Mouse (Mus musculus) intestine, postnatal 0 days (tissue): Measurements from ENCODE around the gene BC030867. TPM values are rescaled to one million over a fixed set of nuclear protein-coding genes. Genes with fewer than 3 reads are reported as not detected.

Experiments used
- ATAC-seq: fragments of 200-750 bp; cut with Nextera tagmentation; 2 replicates; pipeline ENCODE4 v1.8.0; 2017; ENCODE audit warnings: mild to moderate bottlenecking, moderate TSS enrichment, moderate library complexity
- H3K27ac ChIP-seq: fragments of 300-500 bp; sonication (generic); 2 replicates; pipeline ENCODE4 v1.5.1; 2014; ENCODE audit warnings: mild to moderate bottlenecking, low read depth, low read length, moderate library complexity
- H3K27me3 ChIP-seq: fragments of 300-500 bp; sonication (generic); replicated peaks from 2 replicates; pipeline ENCODE4 v1.6.1; 2014; ENCODE audit warnings: low read length, mixed read lengths; ENCODE audit not compliant: control insufficient read depth, insufficient read depth
- H3K36me3 ChIP-seq: fragments of 300-500 bp; sonication (generic); 2 replicates; pipeline ENCODE4 v1.6.1; 2014; ENCODE audit warnings: mild to moderate bottlenecking, moderate library complexity; ENCODE audit not compliant: control insufficient read depth, insufficient read depth
- H3K4me1 ChIP-seq: fragments of 300-500 bp; sonication (generic); replicated peaks from 2 replicates; pipeline ENCODE4 v1.6.1; 2014; ENCODE audit warnings: antibody characterized with exemption, low read length, mixed read lengths; ENCODE audit not compliant: control insufficient read depth, insufficient read depth
- H3K4me2 ChIP-seq: fragments of 300-500 bp; sonication (generic); replicated peaks from 2 replicates; pipeline ENCODE4 v1.6.1; 2014; ENCODE audit warnings: low read depth, mild to moderate bottlenecking, moderate library complexity
- H3K4me3 ChIP-seq: fragments of 300-500 bp; sonication (generic); 2 replicates; pipeline ENCODE4 v1.5.1; 2014; ENCODE audit warnings: low read depth, low read length
- H3K9ac ChIP-seq: fragments of 300-500 bp; sonication (generic); 2 replicates; pipeline ENCODE4 v1.6.1; 2014; ENCODE audit warnings: mild to moderate bottlenecking, low read depth, low read length
- H3K9me3 ChIP-seq: fragments of 300-500 bp; sonication (generic); 2 replicates; pipeline ENCODE4 v1.6.1; 2016; ENCODE audit warnings: mixed run types; ENCODE audit not compliant: control insufficient read depth
- CTCF ChIP-seq: sonication (generic); IDR thresholded peaks from 2 replicates; pipeline ENCODE4 v1.5.1; 2016; ENCODE audit warnings: low read depth, mild to moderate bottlenecking, control low read depth, antibody characterized with exemption, moderate library complexity
- WGBS: fragments of 180-500 bp; shearing (Covaris S2); extraction: QIAGEN DNeasy Blood & Tissue Kit; methylation state at CpG from one replicate; pipeline ENCODE4 v1.1.7; 2014; 5-methylcytosine and 5-hydroxymethylcytosine counted together
- polyA plus RNA-seq: library from polyadenylated mRNA; unstranded; fragments of >200 nt; fragmentation: Nextera tagmentation; extraction: Ambion mirVana; gene quantifications from 2 replicates; pipeline ENCODE4 v1.2.1, GENCODE M21; 2015

Gene BC030867
- polyA plus RNA-seq, 1 experiment from 2014 or later: 3.4 TPM

GRCm38 (mm10) chr11:102308104-102308503 lies 59.4 kb downstream of the BC030867 start:
- no peak overlapping the region for H3K4me2 ChIP-seq
- no peak for TF ChIP-seq CTCF
- ATAC-seq: no peak
- peaks cover 46% of the 10 kb centered on the region for H3K36me3 ChIP-seq
- no peaks in the 10 kb centered on the region for H3K27me3 ChIP-seq
- no peak overlapping the region for H3K4me3 ChIP-seq
- no peak overlapping the region for H3K9ac ChIP-seq
- 77% methylated on average over 9 of the region's 9 CpGs for WGBS
- H3K9me3 ChIP-seq: no peaks in the 10 kb centered on the region
- no peak overlapping the region for H3K27ac ChIP-seq
- no peaks in the 10 kb centered on the region; the same call in 1 of the 2 replicates for H3K4me1 ChIP-seq

DNA sequence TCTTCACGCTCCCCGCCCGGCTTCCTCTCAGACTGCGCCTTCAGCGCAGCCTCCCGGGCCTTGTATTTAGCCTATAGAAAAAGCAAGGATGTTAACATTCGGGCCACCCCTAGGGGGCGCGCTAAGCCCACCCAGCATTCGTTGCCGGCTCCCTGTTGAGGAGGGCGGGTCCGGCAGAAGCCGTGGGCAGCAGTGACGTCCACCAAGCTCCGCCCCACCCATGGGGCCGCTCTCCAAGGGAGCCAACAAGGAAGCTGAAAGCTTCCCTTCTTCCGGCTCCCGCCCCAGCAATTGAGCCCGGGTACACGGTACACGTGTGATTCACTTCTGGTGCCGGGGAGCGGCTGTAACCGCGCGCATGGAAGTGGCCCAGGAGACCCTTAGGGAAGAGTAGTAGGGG lies 60.3 kb downstream of the BC030867 start:
- Histone ChIP-seq H3K27me3 (no peaks in the 10 kb centered on the region), H3K9ac (0 out of 2 replicates have a peak overlapping the region, but pooled peaks have one; percentile 34), H3K9me3 (no peaks in the 10 kb centered on the region), H3K4me3 (peak overlapping the region; percentile 39), H3K27ac (peak overlapping the region; percentile 62), H3K4me2 (peak overlapping the region; percentile 75), H3K4me1 (no peaks in the 10 kb centered on the region; the same call in 1 of the 2 replicates), H3K36me3 (peaks cover 55% of the 10 kb centered on the region)
- ATAC-seq: peak; percentile 91
- peak; percentile 100 for TF ChIP-seq CTCF
- WGBS: 2% methylated on average over 27 of the region's 27 CpGs

- H3K4me1 ChIP-seq: no peaks in the 10 kb centered on the region; the same call in 1 of the 2 replicates
- no peak for ATAC-seq
- TF ChIP-seq CTCF: peak; percentile 31; the same call in 1 of the 2 replicates
Measured at GRCm38 (mm10) chr11:102309821-102310617, 61.3 kb downstream of the BC030867 start.

GRCm38 (mm10) chr11:102310768-102311695 lies 62.4 kb downstream of the BC030867 start:
- no peak for TF ChIP-seq CTCF
- WGBS: 47% methylated on average over 34 of the region's 38 CpGs
- peak overlapping the region; percentile 75 for H3K4me2 ChIP-seq
- peaks cover 61% of the 10 kb centered on the region for H3K36me3 ChIP-seq
- no peak for ATAC-seq
- 0 out of 2 replicates have a peak overlapping the region, but pooled peaks have one; percentile 22 for H3K9ac ChIP-seq
- no peaks in the 10 kb centered on the region for H3K9me3 ChIP-seq
- no peaks in the 10 kb centered on the region; the same call in 1 of the 2 replicates for H3K4me1 ChIP-seq
- peak overlapping the region; percentile 15 for H3K4me3 ChIP-seq
- H3K27me3 ChIP-seq: no peaks in the 10 kb centered on the region
- H3K27ac ChIP-seq: peak overlapping the region; percentile 57; the same call in 1 of the 2 replicates

More at GRCm38 (mm10) chr11:102309821-102310617, 61.3 kb downstream of the BC030867 start:
- 74% methylated on average over 22 of the region's 22 CpGs for WGBS
- Histone ChIP-seq H3K9ac (0 out of 2 replicates have a peak overlapping the region, but pooled peaks have one; percentile 34), H3K27ac (peak overlapping the region; percentile 62; the same call in 1 of the 2 replicates), H3K36me3 (peaks cover 62% of the 10 kb centered on the region), H3K27me3 (no peaks in the 10 kb centered on the region), H3K4me2 (peak overlapping the region; percentile 75), H3K4me3 (peak overlapping the region; percentile 39), H3K9me3 (no peaks in the 10 kb centered on the region)

- ATAC-seq: no peak
- peaks cover 51% of the 10 kb centered on the region for H3K36me3 ChIP-seq
- no peaks in the 10 kb centered on the region; the same call in 1 of the 2 replicates for H3K4me1 ChIP-seq
- no peak overlapping the region for H3K4me2 ChIP-seq
- H3K27me3 ChIP-seq: no peaks in the 10 kb centered on the region
- no peak overlapping the region for H3K4me3 ChIP-seq
- no peak for TF ChIP-seq CTCF
- no peaks in the 10 kb centered on the region for H3K9me3 ChIP-seq
- WGBS: 90% methylated on average over 4 of the region's 4 CpGs
- H3K27ac ChIP-seq: no peak overlapping the region
- H3K9ac ChIP-seq: no peak overlapping the region
Measured at GRCm38 (mm10) chr11:102311966-102312365, 63.3 kb downstream of the BC030867 start.
